Mouse (Mus musculus): Measurements from ENCODE around the gene Gm49711. TPM values are rescaled to one million over a fixed set of nuclear protein-coding genes. Genes with fewer than 3 reads are reported as not detected.

The Gm49711 gene
- polyA plus RNA-seq, 1 experiment from 2014 or later: 0.11 TPM

DNA sequence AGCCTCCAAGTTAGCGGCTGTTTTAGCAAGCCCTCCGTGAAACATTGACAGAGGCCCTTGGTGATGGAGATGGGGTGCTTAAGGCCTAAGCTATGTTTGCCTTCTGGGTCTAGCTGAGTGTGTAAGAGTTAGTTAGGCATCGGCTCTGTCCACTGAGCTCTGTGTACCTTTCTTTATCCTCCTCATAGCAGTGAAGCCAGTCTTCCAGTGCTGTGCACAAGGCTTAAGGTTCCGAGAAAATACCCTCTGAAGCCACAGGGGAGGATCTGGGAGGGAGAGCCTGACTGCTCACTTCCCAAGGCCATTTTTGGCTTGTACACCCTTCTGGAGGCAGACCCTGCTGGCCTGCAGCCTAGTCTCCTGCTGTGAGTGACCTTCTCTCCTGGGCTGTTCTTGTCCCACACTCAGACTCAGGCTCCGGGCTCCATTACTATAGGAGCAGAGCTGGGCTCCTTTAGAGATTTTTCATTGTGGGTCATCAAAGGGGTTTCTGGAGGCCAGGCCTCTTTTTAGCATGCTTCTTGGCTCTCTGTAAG, 56.7 kb downstream of the Gm49711 start:
- no peaks in the 10 kb centered on the region for H3K27me3 ChIP-seq (ENCODE audit: low read depth, poor library complexity, severe bottlenecking)
- H3K4me3 ChIP-seq: no peak overlapping the region
- H3K27ac ChIP-seq (replicated peaks): peak overlapping the region; percentile 60
- H3K4me1 ChIP-seq: peaks cover 35% of the 10 kb centered on the region
- H3K36me3 ChIP-seq: peaks cover 25% of the 10 kb centered on the region
- H3K9me3 ChIP-seq (replicated peaks): no peaks in the 10 kb centered on the region
- WGBS: 78% methylated on average over 5 of the region's 5 CpGs
- no peak for DNase-seq (ENCODE audit: low spot score)

DNA sequence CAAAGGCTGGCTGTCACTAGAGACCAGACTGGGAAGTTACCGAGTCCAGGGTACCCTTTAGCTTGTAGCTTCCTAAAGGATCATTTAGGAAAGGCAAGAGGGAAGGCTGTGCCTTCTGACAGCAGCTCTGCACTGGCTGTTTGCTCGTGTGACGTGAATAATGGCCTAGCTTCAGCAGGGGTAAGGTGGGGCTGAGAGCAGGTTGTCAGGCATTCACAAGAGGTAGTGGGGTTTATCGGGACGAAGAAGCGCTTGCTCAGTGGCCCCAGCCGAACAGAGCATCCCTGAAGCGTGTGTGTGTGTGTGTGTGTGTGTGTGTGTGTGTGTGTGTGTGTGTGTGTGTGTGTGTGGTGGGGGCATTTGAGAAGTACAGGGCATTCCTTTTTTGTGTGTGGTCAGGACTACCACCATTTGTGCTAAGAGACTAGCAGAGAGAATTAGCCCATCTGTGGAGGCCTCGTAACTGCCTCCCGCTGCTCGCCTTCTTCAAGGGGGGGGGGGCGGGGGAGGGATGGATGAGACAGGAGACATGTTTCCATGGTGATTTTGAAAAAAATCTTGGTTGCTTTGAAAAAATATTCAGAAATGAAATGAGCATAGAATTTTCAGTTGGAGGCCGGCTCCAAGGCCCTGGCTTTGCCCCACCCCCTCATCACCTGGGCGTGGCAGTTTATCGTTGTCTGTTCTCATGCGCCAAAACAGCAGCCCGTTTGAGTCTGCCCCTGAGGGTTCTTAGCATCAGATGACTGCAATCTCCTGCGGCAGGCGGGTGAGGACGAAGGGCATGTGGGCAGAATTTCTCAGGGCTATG, 57.7 kb downstream of the Gm49711 start:
- Histone ChIP-seq H3K9me3 (replicated peaks) (no peaks in the 10 kb centered on the region), H3K4me3 (peak overlapping the region; percentile 28; the same call in 1 of the 2 replicates), H3K4me1 (peaks cover 35% of the 10 kb centered on the region), H3K36me3 (peaks cover 25% of the 10 kb centered on the region), H3K27ac (replicated peaks) (peak overlapping the region; percentile 60), H3K27me3 (ENCODE audit: low read depth, poor library complexity, severe bottlenecking) (no peaks in the 10 kb centered on the region)
- no peak for DNase-seq (ENCODE audit: low spot score)
- 35% methylated on average over 20 of the region's 20 CpGs for WGBS

DNA sequence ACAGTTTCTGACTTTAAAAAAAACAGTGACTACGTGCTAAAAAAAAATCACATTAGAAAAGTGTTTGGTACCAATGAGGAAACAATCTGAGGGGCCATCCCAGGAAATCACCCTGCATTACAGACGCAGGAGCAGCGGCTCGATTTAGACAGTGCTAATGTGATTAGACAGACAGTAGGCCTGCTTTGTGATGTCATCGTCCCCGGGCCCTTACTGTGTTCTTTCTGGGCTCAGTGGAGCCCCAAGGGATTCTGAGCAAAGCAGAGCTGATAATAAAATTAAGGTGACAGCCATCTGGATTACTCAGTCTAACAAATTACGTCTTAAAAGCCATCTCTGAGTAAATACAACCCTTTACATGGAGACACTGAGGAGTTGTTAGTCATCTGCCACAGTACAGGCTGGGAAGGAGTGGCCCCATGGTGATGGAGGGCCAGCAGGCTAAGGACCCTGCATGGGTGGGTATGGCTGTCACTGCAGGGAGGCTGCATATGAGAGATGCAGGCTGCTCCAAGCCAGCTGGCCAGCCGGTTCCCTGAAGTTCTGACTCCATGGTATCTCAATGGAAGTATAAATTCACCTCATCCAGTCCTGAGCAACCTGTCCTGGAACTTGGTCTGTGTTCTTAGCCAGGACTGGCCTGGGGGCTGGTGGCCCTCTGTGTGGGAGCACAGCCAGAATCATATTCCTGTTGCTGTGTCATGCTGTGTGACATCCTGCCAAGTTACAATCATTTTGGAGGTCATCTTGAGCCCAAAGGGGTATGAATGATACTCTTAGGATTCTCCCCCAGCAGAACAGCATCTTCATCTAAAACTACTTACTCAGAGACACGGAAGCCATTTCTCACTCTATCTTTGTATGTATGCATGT, 59.5 kb downstream of the Gm49711 start:
- H3K27ac ChIP-seq (replicated peaks): no peak overlapping the region
- H3K4me3 ChIP-seq: no peak overlapping the region
- H3K9me3 ChIP-seq (replicated peaks): no peaks in the 10 kb centered on the region
- H3K4me1 ChIP-seq: peaks cover 39% of the 10 kb centered on the region
- DNase-seq (ENCODE audit: low spot score): no peak
- H3K27me3 ChIP-seq (ENCODE audit: low read depth, poor library complexity, severe bottlenecking): no peaks in the 10 kb centered on the region
- WGBS: 82% methylated on average over 9 of the region's 9 CpGs
- peaks cover 12% of the 10 kb centered on the region for H3K36me3 ChIP-seq

DNA sequence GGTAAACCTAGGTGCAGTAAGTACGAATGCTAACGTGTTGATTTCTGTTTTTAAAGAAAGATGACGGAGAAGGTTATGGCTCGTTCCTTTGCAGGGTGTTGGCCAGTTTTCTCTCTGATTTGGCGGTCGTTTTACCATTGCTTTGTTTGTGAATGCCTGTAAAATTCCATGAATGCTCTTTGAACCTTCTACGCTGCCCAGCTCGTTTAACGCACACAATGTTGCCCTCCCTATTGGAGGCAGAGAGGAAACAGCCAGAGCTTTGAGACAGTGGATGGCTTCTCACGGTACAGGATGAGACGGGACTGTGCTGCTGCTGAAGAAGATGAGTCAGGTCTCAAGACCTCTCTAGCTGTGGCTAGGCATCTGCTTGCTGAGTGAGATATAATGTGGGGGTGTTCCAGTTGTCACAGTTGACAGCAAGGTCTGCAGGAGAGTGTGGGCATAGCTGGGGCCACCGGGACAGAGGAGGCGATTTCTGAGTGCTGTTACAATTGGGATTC, 60.9 kb downstream of the Gm49711 start:
- Histone ChIP-seq H3K27me3 (ENCODE audit: low read depth, poor library complexity, severe bottlenecking) (no peaks in the 10 kb centered on the region), H3K9me3 (replicated peaks) (peaks cover 1% of the 10 kb centered on the region; the same call in 1 of the 2 replicates), H3K36me3 (no peaks in the 10 kb centered on the region), H3K4me1 (peaks cover 39% of the 10 kb centered on the region), H3K27ac (replicated peaks) (no peak overlapping the region), H3K4me3 (no peak overlapping the region)
- DNase-seq (ENCODE audit: low spot score): no peak
- 77% methylated on average over 13 of the region's 13 CpGs for WGBS

DNA sequence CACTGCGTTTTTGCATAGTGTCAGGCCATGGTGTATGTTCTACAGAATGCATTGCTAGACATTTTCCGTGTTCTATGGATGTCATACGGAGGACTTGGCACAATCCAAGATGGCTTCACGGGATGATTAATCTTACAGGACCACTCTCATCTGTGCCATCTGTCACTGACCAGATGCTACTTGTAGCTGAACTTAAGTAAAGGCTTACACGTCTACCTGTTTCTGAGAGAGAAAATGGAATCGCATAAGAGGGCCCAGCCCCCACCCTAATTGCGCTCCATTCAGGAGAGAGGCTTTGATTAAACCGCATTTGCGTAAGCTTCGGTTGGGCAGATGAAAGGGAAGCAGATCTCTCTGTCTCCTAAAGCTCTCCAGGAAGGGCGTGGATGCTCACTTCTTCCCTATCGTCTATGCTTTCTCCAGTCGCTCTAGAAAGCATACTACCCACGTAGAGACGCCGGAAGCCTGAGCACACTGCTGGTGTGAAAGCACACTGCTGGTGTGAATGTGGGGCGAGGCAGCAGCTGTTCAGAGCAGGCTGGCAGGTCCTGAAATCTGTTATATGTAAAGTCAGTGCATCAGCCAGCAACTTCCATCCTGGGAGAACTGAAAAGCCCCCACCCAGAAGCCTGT, 62.9 kb downstream of the Gm49711 start:
- H3K4me3 ChIP-seq: no peak overlapping the region
- WGBS: 74% methylated on average over 17 of the region's 17 CpGs
- peaks cover 21% of the 10 kb centered on the region for H3K4me1 ChIP-seq
- H3K9me3 ChIP-seq (replicated peaks): peaks cover 13% of the 10 kb centered on the region
- no peaks in the 10 kb centered on the region for H3K27me3 ChIP-seq (ENCODE audit: low read depth, poor library complexity, severe bottlenecking)
- no peaks in the 10 kb centered on the region for H3K36me3 ChIP-seq
- no peak for DNase-seq (ENCODE audit: low spot score)
- no peak overlapping the region for H3K27ac ChIP-seq (replicated peaks)

DNA sequence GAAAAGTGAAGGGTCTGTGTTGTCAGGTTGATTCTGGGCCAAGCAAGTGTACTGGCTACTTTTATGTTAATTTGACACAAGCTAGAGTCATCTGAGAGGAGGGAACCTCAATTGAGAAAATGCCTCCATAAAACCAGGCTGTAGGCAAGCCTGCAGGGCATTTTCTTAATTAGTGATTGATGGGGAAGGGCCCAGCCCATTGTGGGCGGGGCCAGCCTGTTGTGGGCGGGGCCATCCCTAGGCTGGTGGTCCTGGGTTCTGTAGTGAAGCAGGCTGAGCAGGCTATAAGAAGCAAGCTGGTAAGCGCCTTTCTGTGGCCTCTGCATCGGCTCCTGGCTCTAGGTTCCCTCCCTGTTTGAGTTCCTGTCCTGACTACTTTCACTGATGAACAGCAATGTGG, 69.1 kb downstream of the Gm49711 start:
- H3K9me3 ChIP-seq (replicated peaks): peaks cover 13% of the 10 kb centered on the region
- no peaks in the 10 kb centered on the region for H3K4me1 ChIP-seq
- no peak overlapping the region for H3K4me3 ChIP-seq
- no peak for DNase-seq (ENCODE audit: low spot score)
- no peaks in the 10 kb centered on the region for H3K36me3 ChIP-seq
- no peak overlapping the region for H3K27ac ChIP-seq (replicated peaks)
- no peaks in the 10 kb centered on the region for H3K27me3 ChIP-seq (ENCODE audit: low read depth, poor library complexity, severe bottlenecking)
- WGBS: 58% methylated on average over 4 of the region's 4 CpGs

DNA sequence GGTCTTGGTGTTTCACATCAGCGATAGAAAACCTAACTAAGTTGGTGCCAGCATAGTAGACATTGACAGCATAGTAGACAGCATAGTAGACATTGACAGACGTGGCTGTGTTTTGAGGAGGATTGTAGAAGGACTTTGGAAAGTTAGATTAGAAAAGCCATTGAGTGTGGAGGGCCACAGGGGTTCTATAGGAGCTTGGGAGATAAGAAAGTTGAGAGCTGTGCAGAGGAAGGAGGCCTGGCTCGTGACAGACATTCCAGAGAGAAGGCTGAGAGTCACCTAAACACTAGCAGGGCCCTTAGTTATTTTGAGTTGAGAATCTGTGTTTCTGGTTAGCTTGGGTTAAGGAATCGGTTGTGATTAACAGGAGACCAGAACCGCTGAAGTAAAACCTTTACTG, 69.5 kb downstream of the Gm49711 start:
- no peaks in the 10 kb centered on the region for H3K4me1 ChIP-seq
- peaks cover 13% of the 10 kb centered on the region for H3K9me3 ChIP-seq (replicated peaks)
- no peak overlapping the region for H3K4me3 ChIP-seq
- no peaks in the 10 kb centered on the region for H3K27me3 ChIP-seq (ENCODE audit: low read depth, poor library complexity, severe bottlenecking)
- WGBS: 83% methylated on average over 5 of the region's 5 CpGs
- H3K27ac ChIP-seq (replicated peaks): no peak overlapping the region
- DNase-seq (ENCODE audit: low spot score): no peak
- no peaks in the 10 kb centered on the region for H3K36me3 ChIP-seq

DNA sequence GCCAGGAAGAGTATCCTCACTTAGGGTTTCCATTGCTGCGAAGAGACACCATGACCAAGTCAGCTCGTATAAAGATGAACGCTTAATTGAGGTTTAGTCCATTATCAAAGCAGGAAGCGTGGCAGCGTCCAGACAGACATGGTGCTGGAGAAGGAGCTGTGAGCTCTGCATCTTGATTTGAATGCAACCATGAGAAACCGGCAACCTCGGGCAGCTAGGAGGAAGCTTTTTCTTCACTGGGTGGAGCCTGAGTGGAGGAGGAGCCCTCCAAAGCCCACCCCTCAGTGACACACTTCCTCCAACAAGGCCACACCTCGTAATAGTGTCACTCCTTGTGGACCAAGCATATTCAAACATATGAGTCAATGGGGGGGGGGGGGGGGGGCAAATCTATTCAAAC, 71.7 kb downstream of the Gm49711 start:
- DNase-seq (ENCODE audit: low spot score): no peak
- WGBS: 91% methylated on average over 8 of the region's 8 CpGs
- H3K27me3 ChIP-seq (ENCODE audit: low read depth, poor library complexity, severe bottlenecking): no peaks in the 10 kb centered on the region
- H3K4me1 ChIP-seq: no peaks in the 10 kb centered on the region
- H3K9me3 ChIP-seq (replicated peaks): peaks cover 4% of the 10 kb centered on the region
- no peak overlapping the region for H3K27ac ChIP-seq (replicated peaks)
- H3K4me3 ChIP-seq: no peak overlapping the region
- H3K36me3 ChIP-seq: no peaks in the 10 kb centered on the region

DNA sequence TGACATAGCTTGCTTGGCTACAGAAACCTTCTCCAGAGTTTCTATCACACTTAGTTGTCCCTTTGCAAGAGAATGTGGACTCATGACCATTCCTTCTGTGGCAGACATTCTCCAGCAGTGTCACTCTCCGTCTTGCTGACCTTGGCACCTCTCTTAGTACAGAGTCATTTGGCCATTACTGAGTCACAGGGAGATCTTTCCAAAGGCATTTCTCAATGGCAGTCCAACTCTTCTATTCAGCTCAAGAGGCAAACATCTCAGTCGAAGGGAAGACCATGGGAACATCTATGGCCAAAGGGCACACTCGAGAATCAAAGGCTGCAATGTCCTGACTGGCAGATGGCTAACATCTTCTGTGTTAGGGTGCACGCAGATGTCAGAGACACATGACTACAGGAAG, 74.4 kb downstream of the Gm49711 start:
- Histone ChIP-seq H3K4me1 (no peaks in the 10 kb centered on the region), H3K9me3 (replicated peaks) (no peaks in the 10 kb centered on the region; the same call in 1 of the 2 replicates), H3K4me3 (no peak overlapping the region), H3K27ac (replicated peaks) (no peak overlapping the region), H3K27me3 (ENCODE audit: low read depth, poor library complexity, severe bottlenecking) (no peaks in the 10 kb centered on the region), H3K36me3 (no peaks in the 10 kb centered on the region)
- WGBS: 88% methylated on average over 4 of the region's 4 CpGs
- no peak for DNase-seq (ENCODE audit: low spot score)

DNA sequence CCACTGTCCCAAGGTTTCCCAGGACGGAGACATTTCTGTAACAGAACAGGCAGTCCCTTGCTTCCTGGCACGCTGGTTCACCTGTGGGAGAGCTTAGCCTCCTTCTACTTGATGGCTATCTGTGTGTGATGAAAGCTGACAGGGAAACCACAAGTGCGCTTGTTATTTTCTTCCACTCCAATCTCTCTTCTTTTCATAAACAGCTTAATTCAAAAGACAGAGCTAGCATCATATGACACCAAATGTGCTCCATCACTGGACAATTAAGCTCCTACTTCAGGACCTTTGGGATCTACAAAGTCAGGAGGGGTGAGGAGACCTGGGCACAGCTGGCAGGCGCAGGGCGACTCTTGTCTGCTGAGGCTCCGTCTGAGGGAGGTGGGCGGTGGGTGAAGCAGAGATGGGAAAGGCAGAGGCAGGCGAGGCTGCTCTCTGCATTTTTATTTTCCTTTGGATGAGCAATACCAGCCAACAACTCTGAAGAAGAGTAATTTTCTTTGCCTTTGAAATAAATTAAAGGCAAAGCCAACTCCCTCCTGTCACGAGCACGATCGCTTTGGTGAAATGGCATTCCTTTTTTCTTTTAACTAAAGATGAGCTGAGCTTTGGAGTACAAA, 76.1 kb downstream of the Gm49711 start:
- Histone ChIP-seq H3K9me3 (replicated peaks) (no peaks in the 10 kb centered on the region; the same call in 1 of the 2 replicates), H3K4me3 (no peak overlapping the region), H3K4me1 (peaks cover 10% of the 10 kb centered on the region), H3K27ac (replicated peaks) (no peak overlapping the region), H3K27me3 (ENCODE audit: low read depth, poor library complexity, severe bottlenecking) (no peaks in the 10 kb centered on the region), H3K36me3 (no peaks in the 10 kb centered on the region)
- DNase-seq (ENCODE audit: low spot score): no peak
- WGBS: 93% methylated on average over 11 of the region's 11 CpGs

DNA sequence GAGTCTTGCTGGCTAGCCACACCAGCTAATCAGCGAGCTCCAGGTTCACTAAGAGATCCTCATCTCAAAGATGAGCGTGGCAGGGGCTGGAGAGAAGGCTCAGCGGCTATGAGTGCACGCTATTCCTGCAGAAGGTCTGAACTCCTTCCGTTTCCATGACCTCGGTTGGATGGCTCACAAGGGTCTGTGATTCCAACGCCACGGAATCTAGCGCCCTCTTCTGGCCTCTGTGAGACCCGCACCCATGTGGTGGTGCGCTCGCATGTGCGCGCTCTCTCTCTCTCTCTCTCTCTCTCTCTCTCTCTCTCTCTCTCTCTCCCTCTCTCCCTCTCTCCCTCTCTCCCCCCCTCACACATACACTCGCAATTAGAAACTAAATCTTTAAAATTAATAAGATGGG, 78.2 kb downstream of the Gm49711 start:
- Histone ChIP-seq H3K4me3 (no peak overlapping the region), H3K27ac (replicated peaks) (no peak overlapping the region), H3K4me1 (peaks cover 28% of the 10 kb centered on the region), H3K36me3 (no peaks in the 10 kb centered on the region), H3K27me3 (ENCODE audit: low read depth, poor library complexity, severe bottlenecking) (no peaks in the 10 kb centered on the region), H3K9me3 (replicated peaks) (no peaks in the 10 kb centered on the region; the same call in 1 of the 2 replicates)
- WGBS: 89% methylated on average over 15 of the region's 15 CpGs
- no peak for DNase-seq (ENCODE audit: low spot score)

All from midbrain, embryonic 10.5 days (tissue).